Mouse (Mus musculus): ENCODE measurements around the gene Slco2a1. TPM values are rescaled to one million over a fixed set of nuclear protein-coding genes. Genes with fewer than 3 reads are reported as not detected.

The Slco2a1 gene
- polyA plus RNA-seq, 1 experiment from 2014 or later = 12.1 TPM

- 74% methylated on average over 12 of the region's 12 CpGs for WGBS
- H3K9me3 ChIP-seq = no peaks in the 10 kb centered on the region
- 0 out of 2 replicates have a peak, but pooled peaks cover 3% of the 10 kb centered on the region for H3K4me1 ChIP-seq
- H3K4me2 ChIP-seq = no peak overlapping the region
- H3K4me3 ChIP-seq (replicated peaks) = no peak overlapping the region
- H3K27ac ChIP-seq = no peak overlapping the region
- no peaks in the 10 kb centered on the region for H3K36me3 ChIP-seq
- no peak for ATAC-seq (ENCODE audit: insufficient read depth, low FRiP score, low read depth)
- H3K9ac ChIP-seq = no peak overlapping the region
- no peaks in the 10 kb centered on the region for H3K27me3 ChIP-seq (replicated peaks)
Observed at GRCm38 (mm10) chr9:103014686-103015085, 26.2 kb downstream of the Slco2a1 start.

- H3K4me2 ChIP-seq = no peak overlapping the region
- no peak overlapping the region for H3K27ac ChIP-seq
- H3K4me3 ChIP-seq (replicated peaks) = no peak overlapping the region
- no peaks in the 10 kb centered on the region for H3K9me3 ChIP-seq
- H3K9ac ChIP-seq = no peak overlapping the region
- no peaks in the 10 kb centered on the region for H3K4me1 ChIP-seq
- no peaks in the 10 kb centered on the region for H3K27me3 ChIP-seq (replicated peaks)
- WGBS = 73% methylated on average over 4 of the region's 4 CpGs
- no peak for ATAC-seq (ENCODE audit: insufficient read depth, low FRiP score, low read depth)
- no peaks in the 10 kb centered on the region for H3K36me3 ChIP-seq
Observed at GRCm38 (mm10) chr9:103024116-103024515, 35.6 kb downstream of the Slco2a1 start.

- H3K27me3 ChIP-seq (replicated peaks) = no peaks in the 10 kb centered on the region
- ATAC-seq (ENCODE audit: insufficient read depth, low FRiP score, low read depth) = no peak
- H3K4me1 ChIP-seq = peaks cover 4% of the 10 kb centered on the region; the same call in 1 of the 2 replicates
- no peaks in the 10 kb centered on the region for H3K9me3 ChIP-seq
- no peak overlapping the region for H3K4me2 ChIP-seq
- H3K4me3 ChIP-seq (replicated peaks) = no peak overlapping the region
- 78% methylated on average over 11 of the region's 11 CpGs for WGBS
- no peak overlapping the region for H3K9ac ChIP-seq
- no peaks in the 10 kb centered on the region for H3K36me3 ChIP-seq
- no peak overlapping the region for H3K27ac ChIP-seq
Observed at GRCm38 (mm10) chr9:103027150-103027889, 38.8 kb downstream of the Slco2a1 start.

- no peak for ATAC-seq (ENCODE audit: insufficient read depth, low FRiP score, low read depth)
- H3K4me1 ChIP-seq = peaks cover 4% of the 10 kb centered on the region; the same call in 1 of the 2 replicates
- H3K4me2 ChIP-seq = no peak overlapping the region
- H3K9me3 ChIP-seq = no peaks in the 10 kb centered on the region
- H3K36me3 ChIP-seq = no peaks in the 10 kb centered on the region
- H3K27me3 ChIP-seq (replicated peaks) = no peaks in the 10 kb centered on the region
- 59% methylated on average over 8 of the region's 8 CpGs for WGBS
- no peak overlapping the region for H3K9ac ChIP-seq
- no peak overlapping the region for H3K27ac ChIP-seq
- H3K4me3 ChIP-seq (replicated peaks) = no peak overlapping the region
Observed at GRCm38 (mm10) chr9:103029012-103029411, 40.5 kb downstream of the Slco2a1 start.

GRCm38 (mm10) chr9:103030041-103030440 lies 41.5 kb downstream of the Slco2a1 start:
- WGBS = 93% methylated on average over 2 of the region's 2 CpGs
- H3K9ac ChIP-seq = no peak overlapping the region
- H3K9me3 ChIP-seq = no peaks in the 10 kb centered on the region
- peaks cover 4% of the 10 kb centered on the region; the same call in 1 of the 2 replicates for H3K4me1 ChIP-seq
- no peaks in the 10 kb centered on the region for H3K36me3 ChIP-seq
- H3K4me3 ChIP-seq (replicated peaks) = no peak overlapping the region
- H3K4me2 ChIP-seq = no peak overlapping the region
- no peaks in the 10 kb centered on the region for H3K27me3 ChIP-seq (replicated peaks)
- ATAC-seq (ENCODE audit: insufficient read depth, low FRiP score, low read depth) = no peak
- no peak overlapping the region for H3K27ac ChIP-seq

- no peak for ATAC-seq (ENCODE audit: insufficient read depth, low FRiP score, low read depth)
- peaks cover 4% of the 10 kb centered on the region; the same call in 1 of the 2 replicates for H3K4me1 ChIP-seq
- WGBS = 72% methylated on average over 5 of the region's 5 CpGs
- no peak overlapping the region for H3K4me3 ChIP-seq (replicated peaks)
- H3K9me3 ChIP-seq = no peaks in the 10 kb centered on the region
- H3K27ac ChIP-seq = no peak overlapping the region
- H3K9ac ChIP-seq = no peak overlapping the region
- H3K27me3 ChIP-seq (replicated peaks) = no peaks in the 10 kb centered on the region
- H3K4me2 ChIP-seq = no peak overlapping the region
- no peaks in the 10 kb centered on the region for H3K36me3 ChIP-seq
Observed at GRCm38 (mm10) chr9:103031211-103031610, 42.7 kb downstream of the Slco2a1 start.

GRCm38 (mm10) chr9:103032193-103032592 lies 43.7 kb downstream of the Slco2a1 start:
- H3K4me3 ChIP-seq (replicated peaks) = no peak overlapping the region
- no peak for ATAC-seq (ENCODE audit: insufficient read depth, low FRiP score, low read depth)
- 61% methylated on average over 8 of the region's 8 CpGs for WGBS
- no peak overlapping the region for H3K4me2 ChIP-seq
- H3K27ac ChIP-seq = no peak overlapping the region
- H3K9me3 ChIP-seq = no peaks in the 10 kb centered on the region
- no peaks in the 10 kb centered on the region for H3K27me3 ChIP-seq (replicated peaks)
- H3K9ac ChIP-seq = no peak overlapping the region
- no peaks in the 10 kb centered on the region for H3K36me3 ChIP-seq
- peaks cover 4% of the 10 kb centered on the region; the same call in 1 of the 2 replicates for H3K4me1 ChIP-seq

GRCm38 (mm10) chr9:103033381-103033780 lies 44.9 kb downstream of the Slco2a1 start:
- Histone ChIP-seq H3K36me3 (no peaks in the 10 kb centered on the region), H3K27ac (no peak overlapping the region), H3K4me2 (no peak overlapping the region), H3K27me3 (replicated peaks) (no peaks in the 10 kb centered on the region), H3K9me3 (no peaks in the 10 kb centered on the region), H3K9ac (no peak overlapping the region), H3K4me1 (peaks cover 4% of the 10 kb centered on the region; the same call in 1 of the 2 replicates), H3K4me3 (replicated peaks) (no peak overlapping the region)
- no peak for ATAC-seq (ENCODE audit: insufficient read depth, low FRiP score, low read depth)
- WGBS = 71% methylated on average over 3 of the region's 3 CpGs

GRCm38 (mm10) chr9:103036971-103037391 lies 48.5 kb downstream of the Slco2a1 start:
- Histone ChIP-seq H3K4me2 (no peak overlapping the region), H3K4me1 (peaks cover 2% of the 10 kb centered on the region; the same call in 1 of the 2 replicates), H3K9ac (no peak overlapping the region), H3K27me3 (replicated peaks) (no peaks in the 10 kb centered on the region), H3K27ac (no peak overlapping the region), H3K4me3 (replicated peaks) (no peak overlapping the region), H3K36me3 (no peaks in the 10 kb centered on the region), H3K9me3 (no peaks in the 10 kb centered on the region)
- 71% methylated on average over 8 of the region's 8 CpGs for WGBS
- ATAC-seq (ENCODE audit: insufficient read depth, low FRiP score, low read depth) = no peak

GRCm38 (mm10) chr9:103038266-103038665 lies 49.8 kb downstream of the Slco2a1 start:
- Histone ChIP-seq H3K4me1 (no peaks in the 10 kb centered on the region), H3K36me3 (no peaks in the 10 kb centered on the region), H3K27ac (no peak overlapping the region), H3K4me2 (no peak overlapping the region), H3K4me3 (replicated peaks) (no peak overlapping the region), H3K9me3 (no peaks in the 10 kb centered on the region), H3K27me3 (replicated peaks) (no peaks in the 10 kb centered on the region), H3K9ac (no peak overlapping the region)
- ATAC-seq (ENCODE audit: insufficient read depth, low FRiP score, low read depth) = no peak
- WGBS = 66% methylated on average over 2 of the region's 2 CpGs

- ATAC-seq (ENCODE audit: insufficient read depth, low FRiP score, low read depth) = no peak
- no peaks in the 10 kb centered on the region for H3K27me3 ChIP-seq (replicated peaks)
- H3K27ac ChIP-seq = no peak overlapping the region
- no peak overlapping the region for H3K4me2 ChIP-seq
- WGBS = 62% methylated on average over 7 of the region's 7 CpGs
- H3K9me3 ChIP-seq = no peaks in the 10 kb centered on the region
- H3K36me3 ChIP-seq = no peaks in the 10 kb centered on the region
- no peaks in the 10 kb centered on the region for H3K4me1 ChIP-seq
- no peak overlapping the region for H3K9ac ChIP-seq
- no peak overlapping the region for H3K4me3 ChIP-seq (replicated peaks)
Observed at GRCm38 (mm10) chr9:103038705-103039104, 50.2 kb downstream of the Slco2a1 start.

- Histone ChIP-seq H3K4me1 (no peaks in the 10 kb centered on the region), H3K9me3 (no peaks in the 10 kb centered on the region), H3K4me2 (no peak overlapping the region), H3K4me3 (replicated peaks) (no peak overlapping the region), H3K27me3 (replicated peaks) (no peaks in the 10 kb centered on the region), H3K36me3 (no peaks in the 10 kb centered on the region), H3K27ac (no peak overlapping the region), H3K9ac (no peak overlapping the region)
- WGBS = 57% methylated on average over 2 of the region's 2 CpGs
- no peak for ATAC-seq (ENCODE audit: insufficient read depth, low FRiP score, low read depth)
Observed at GRCm38 (mm10) chr9:103040581-103040980, 52.1 kb downstream of the Slco2a1 start.

Measured in stomach, embryonic 15.5 days (tissue).